Mouse (Mus musculus) lung, postnatal 0 days (tissue): Measurements from ENCODE around the gene Cask.

ENCODE experiments used
- CTCF ChIP-seq: IDR thresholded peaks from 2 replicates; pipeline ENCODE4 v1.5.1; 2016; ENCODE audit warnings: antibody characterized with exemption, mild to moderate bottlenecking
- EP300 ChIP-seq: IDR thresholded peaks from 2 replicates; pipeline ENCODE4 v1.6.1; 2016; ENCODE audit warnings: antibody characterized with exemption, mild to moderate bottlenecking, control low read depth

DNA sequence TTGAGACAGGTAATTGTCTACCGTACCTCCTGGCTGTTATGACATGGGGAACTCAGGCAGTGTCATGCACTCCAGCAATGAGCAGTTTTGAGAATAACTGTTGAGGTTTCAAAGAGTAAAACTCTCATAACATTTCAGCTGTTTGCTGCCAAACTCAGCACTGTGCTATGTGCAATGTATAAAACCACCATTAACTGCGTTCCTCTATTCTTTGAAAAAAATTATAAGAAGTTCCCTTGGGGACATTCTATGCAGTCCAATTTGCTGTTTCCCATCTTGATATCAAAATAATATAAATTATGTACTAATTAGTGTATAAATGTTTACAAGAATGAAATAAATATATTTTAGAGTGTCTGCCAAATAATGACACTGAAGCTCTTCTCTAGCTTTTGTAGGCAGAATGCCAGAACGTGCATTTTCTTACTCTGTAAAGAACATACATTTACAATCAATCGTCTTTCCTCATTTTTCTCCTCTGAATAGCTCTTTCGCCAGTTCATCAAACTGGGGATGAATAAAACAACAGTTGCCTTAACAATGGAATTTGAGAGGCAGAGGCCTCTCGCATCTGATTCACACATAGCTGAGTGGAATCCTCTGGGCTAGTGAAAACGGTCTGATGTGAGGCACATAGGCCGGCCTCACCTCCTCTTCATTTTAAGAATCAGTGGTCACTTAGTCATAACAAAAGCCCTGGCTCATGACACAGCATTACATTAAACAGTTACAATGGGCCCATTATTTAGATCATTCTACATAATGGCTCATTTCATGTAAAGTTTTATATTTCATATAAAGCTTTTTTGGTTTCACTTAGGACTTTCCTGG is 125.4 kb downstream of the Cask start:
- TF ChIP-seq CTCF: no peak
- no peak for TF ChIP-seq EP300
